Mouse (Mus musculus) forebrain, embryonic 13.5 days (tissue): ENCODE results near the gene Grwd1. TPM values are rescaled to one million over a fixed set of nuclear protein-coding genes. Genes with fewer than 3 reads are reported as not detected.
"Not testable (repeated sequence)": the region's sequence is repeated elsewhere in the genome, so short reads cannot be mapped to it uniquely, and the experiment has no call there.

Experiments used
- ATAC-seq: fragments of 200-750 bp; cut with Nextera tagmentation; 2 replicates; pipeline ENCODE4 v1.8.0; 2017
- H3K27ac ChIP-seq: fragments of 300-500 bp; sonication (generic); 2 replicates; pipeline ENCODE4 v1.5.1; 2015; ENCODE audit warnings: inconsistent platforms, mild to moderate bottlenecking, moderate library complexity
- H3K27me3 ChIP-seq: fragments of 300-500 bp; sonication (generic); 2 replicates; pipeline ENCODE4 v1.6.1; 2015; ENCODE audit warnings: mild to moderate bottlenecking, inconsistent platforms
- H3K36me3 ChIP-seq: fragments of 300-500 bp; sonication (generic); 2 replicates; pipeline ENCODE4 v1.6.1; 2015; ENCODE audit warnings: mild to moderate bottlenecking, inconsistent platforms; ENCODE audit not compliant: poor library complexity, severe bottlenecking
- H3K4me1 ChIP-seq: fragments of 300-500 bp; sonication (generic); 2 replicates; pipeline ENCODE4 v1.6.1; 2015; ENCODE audit warnings: inconsistent platforms
- H3K4me2 ChIP-seq: fragments of 300-500 bp; sonication (generic); 2 replicates; pipeline ENCODE4 v1.6.1; 2015; ENCODE audit warnings: inconsistent platforms, mild to moderate bottlenecking, moderate library complexity
- H3K4me3 ChIP-seq: fragments of 300-500 bp; sonication (generic); 2 replicates; pipeline ENCODE4 v1.5.1; 2015; ENCODE audit warnings: mild to moderate bottlenecking, inconsistent platforms
- H3K9ac ChIP-seq: fragments of 300-500 bp; sonication (generic); 2 replicates; pipeline ENCODE4 v1.6.1; 2015; ENCODE audit warnings: mild to moderate bottlenecking, inconsistent platforms
- H3K9me3 ChIP-seq: fragments of 300-500 bp; sonication (generic); replicated peaks from 2 replicates; pipeline ENCODE4 v1.6.1; 2016; ENCODE audit warnings: inconsistent platforms
- WGBS: fragments of 180-500 bp; shearing (Covaris S2); methylation state at CpG from one replicate; pipeline ENCODE4 v1.1.7; 2015; 5-methylcytosine and 5-hydroxymethylcytosine counted together
- polyA plus RNA-seq: library from polyadenylated mRNA; unstranded; fragments of >200 nt; fragmentation: Nextera tagmentation; extraction: Ambion mirVana; gene quantifications from 2 replicates; pipeline ENCODE4 v1.2.1, GENCODE M21; 2015

Grwd1 gene
- 49.2 and 53.6 TPM in 2 replicates for polyA plus RNA-seq

DNA sequence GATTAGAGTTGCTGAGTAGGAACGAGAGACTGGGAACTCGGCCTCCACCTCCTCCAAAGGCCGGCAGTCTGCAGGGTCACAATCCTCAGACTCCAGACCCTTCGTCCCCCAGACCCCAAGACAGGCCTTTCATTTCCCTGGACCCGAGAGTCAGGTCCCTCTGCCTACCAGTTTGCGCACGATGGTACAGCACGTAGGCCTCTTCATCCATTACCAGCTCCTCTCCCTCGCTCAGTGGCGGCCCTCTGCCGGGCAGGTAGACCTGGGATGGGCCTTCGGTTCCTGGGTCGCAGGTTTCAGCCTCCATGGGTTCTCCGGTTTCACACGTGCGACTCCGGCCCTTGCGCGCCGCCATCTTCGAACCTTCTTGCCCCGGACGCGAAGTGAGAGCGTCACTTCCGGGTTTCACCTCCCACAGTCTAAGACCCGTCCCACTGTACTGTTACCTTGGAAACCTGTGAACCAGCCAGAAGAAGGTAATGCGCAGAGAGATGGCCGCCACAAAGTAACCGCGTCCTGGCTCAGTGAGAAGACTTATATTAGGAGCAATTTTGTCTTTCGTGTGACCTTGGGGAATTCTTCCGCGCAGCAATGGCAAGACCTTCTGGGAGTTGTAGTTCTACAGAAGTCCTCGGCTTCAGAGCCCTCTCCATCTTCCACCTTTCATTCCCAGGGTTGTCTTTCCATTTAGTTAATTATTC is at the start of gene Grwd1:
TSS of gene Grwd1 (minus strand) at position 518 of the 701 bp plus-strand sequence.
- peak within 1 kb of the TSS; percentile 87 for H3K4me2 ChIP-seq
- peak within 1 kb of the TSS; percentile 90 for H3K4me3 ChIP-seq
- H3K9me3 ChIP-seq, result no peaks in the 10 kb centered on the region
- under 1% methylated on average over 35 of the region's 35 CpGs for WGBS
- H3K9ac ChIP-seq, result peak within 1 kb of the TSS; percentile 70
- peaks cover 29% of the 10 kb centered on the region for H3K4me1 ChIP-seq
- peak within 1 kb of the TSS; percentile 74 for H3K27ac ChIP-seq
- peak; percentile 94 for ATAC-seq
- H3K36me3 ChIP-seq, result peaks cover 42% of the 10 kb centered on the region
- peaks cover 44% of the 10 kb centered on the region for H3K27me3 ChIP-seq

DNA sequence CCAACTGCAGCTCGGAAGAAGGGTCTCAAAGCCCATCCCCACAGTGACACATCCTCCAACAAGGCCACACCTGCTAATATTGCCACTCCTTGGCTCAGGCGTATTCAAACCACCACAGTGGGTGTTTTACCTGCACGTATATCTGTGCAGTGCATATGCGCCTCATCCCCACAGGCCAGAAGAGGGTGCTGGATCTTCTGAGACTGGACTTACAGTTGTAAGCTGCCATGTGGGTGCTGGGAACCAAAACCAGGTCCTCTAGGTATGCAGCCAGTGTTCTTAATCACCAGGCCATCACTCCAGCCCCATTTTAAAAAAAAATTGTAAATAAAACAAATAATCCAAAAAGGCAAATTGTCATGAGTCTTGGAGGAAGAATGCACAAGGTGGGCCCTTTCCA is 49.8 kb upstream of the Grwd1 start:
- H3K4me1 ChIP-seq, result no peaks in the 10 kb centered on the region
- no peak overlapping the region for H3K9ac ChIP-seq
- no peak overlapping the region for H3K4me2 ChIP-seq
- no peaks in the 10 kb centered on the region for H3K9me3 ChIP-seq
- WGBS, result 97% methylated on average over 4 of the region's 4 CpGs
- H3K27ac ChIP-seq, result no peak overlapping the region
- H3K36me3 ChIP-seq, result peaks cover 96% of the 10 kb centered on the region
- H3K4me3 ChIP-seq, result no peak overlapping the region
- ATAC-seq, result no peak
- no peaks in the 10 kb centered on the region for H3K27me3 ChIP-seq

DNA sequence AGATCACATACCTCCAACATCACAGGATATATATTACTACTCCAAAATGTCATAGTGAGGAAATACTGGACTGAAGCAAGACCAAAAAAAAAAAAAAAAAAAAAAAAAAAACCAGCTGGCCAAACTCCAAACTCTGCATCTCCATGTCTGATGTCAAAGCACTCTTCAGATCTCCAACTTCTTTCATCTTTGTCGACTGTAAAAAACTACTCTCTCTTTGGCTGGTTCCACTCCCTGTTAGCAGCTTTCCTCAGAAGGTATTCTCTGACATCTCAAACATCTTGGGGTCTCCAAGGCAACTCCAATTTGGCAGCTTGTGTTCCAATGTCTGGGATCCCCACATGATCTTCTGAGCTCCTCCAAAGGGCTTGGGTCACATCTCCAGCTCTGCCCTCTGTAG is 47.5 kb upstream of the Grwd1 start, which contains the start of gene Grin2d:
TSS of gene Grin2d (minus strand) at position 101 of the 400 bp plus-strand sequence.
- H3K4me2 ChIP-seq, H3K27me3 ChIP-seq, H3K27ac ChIP-seq, H3K9me3 ChIP-seq, H3K4me3 ChIP-seq, ATAC-seq, H3K9ac ChIP-seq: not testable (repeated sequence)
- Histone ChIP-seq H3K4me1 (peaks cover 18% of the 10 kb centered on the region), H3K36me3 (peaks cover 88% of the 10 kb centered on the region)
- 96% methylated on average over 1 of the region's 1 CpGs for WGBS

DNA sequence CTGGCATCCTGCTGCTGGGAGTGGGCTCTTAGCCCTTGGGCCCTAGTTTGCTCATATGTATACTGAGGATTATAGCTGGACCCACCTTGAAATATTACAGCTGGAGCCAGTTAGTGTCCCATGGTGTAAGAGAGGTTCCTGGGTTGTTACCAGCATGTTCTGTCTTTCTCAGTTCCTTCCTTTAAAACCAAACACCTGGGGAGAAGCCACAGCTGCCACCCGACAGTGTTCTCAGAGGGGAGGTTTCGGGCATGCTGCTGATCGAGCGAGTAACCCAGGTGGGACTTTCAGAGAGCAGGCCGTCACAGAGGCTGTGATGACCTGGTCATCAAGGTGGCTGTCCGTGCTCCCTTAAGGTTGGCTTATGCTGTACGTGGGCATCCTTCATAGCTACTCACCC is 46.2 kb upstream of the Grwd1 start:
- ATAC-seq, result no peak
- Histone ChIP-seq H3K9me3 (no peaks in the 10 kb centered on the region), H3K36me3 (peaks cover 74% of the 10 kb centered on the region), H3K4me3 (no peak overlapping the region), H3K4me1 (peaks cover 18% of the 10 kb centered on the region), H3K9ac (no peak overlapping the region), H3K4me2 (no peak overlapping the region), H3K27me3 (no peaks in the 10 kb centered on the region), H3K27ac (no peak overlapping the region)
- 95% methylated on average over 7 of the region's 7 CpGs for WGBS

DNA sequence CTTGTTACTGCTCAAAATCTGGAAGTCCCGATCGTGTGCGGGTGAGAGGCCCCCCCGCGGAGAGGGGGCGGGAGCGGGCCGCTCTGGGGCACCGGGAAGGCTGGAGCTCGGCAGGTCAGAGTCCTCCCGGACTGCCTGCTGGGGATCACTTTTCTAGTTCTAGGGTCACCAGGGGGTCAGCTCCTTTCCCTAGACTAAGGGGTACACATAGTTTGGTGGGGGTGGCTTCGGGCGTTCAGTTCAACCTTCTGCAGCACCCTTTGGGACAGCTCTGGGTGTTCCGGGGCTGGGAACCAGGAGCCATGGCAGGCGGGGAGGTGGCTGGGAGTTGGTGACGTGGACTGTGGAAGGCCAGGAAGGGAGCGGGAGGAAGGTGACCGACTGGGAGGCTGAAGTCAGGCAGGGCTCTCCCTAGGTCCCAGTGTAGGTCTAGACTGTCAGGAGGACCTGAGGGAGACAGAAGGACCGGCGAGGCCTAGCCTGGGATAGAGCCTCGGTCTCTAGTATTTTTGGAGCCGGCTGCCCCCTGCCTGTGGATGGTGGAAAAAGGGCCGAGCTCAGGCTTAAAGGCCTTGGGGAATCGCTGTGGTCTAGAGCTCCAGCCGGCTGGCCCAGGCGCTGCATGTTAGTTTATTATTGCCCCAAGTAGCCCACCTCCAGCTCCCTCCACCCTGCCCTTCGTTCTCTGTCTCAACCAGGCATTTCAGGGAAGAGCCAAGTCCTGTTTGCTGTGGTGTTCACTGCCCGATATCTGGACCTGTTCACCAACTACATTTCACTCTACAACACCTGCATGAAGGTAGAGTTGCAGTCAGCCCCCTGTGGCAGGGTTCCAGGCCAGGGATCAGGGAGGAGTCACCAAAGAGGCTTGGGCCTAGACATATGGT is 42.6 kb upstream of the Grwd1 start:
- peak overlapping the region; percentile 86 for H3K4me3 ChIP-seq
- WGBS, result 2% methylated on average over 28 of the region's 28 CpGs
- peak; percentile 46 for ATAC-seq

DNA sequence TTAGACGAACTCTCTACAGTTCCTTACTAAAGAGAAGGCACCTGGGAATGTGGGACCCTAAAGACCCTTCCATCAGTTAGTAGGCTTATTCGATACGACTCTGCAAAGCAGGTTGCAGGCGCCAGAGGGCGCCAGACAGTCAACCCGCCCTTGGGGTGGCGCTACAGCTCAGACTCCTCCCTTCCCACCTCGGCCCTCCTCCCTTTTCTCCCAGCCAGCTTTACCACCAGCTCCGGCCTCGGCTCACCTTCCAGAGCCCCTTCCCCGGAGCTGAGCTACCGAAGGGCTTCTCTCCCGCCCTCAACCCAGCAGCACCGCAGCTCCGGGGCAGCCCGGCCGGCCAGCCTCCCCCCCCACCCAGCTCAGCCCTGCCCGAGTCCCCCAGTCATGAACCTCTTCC is 41.9 kb upstream of the Grwd1 start, which contains the start of gene Kdelr1:
TSS of gene Kdelr1 (plus strand) at position 149 of the 400 bp plus-strand sequence.
- peaks cover 35% of the 10 kb centered on the region for H3K36me3 ChIP-seq
- H3K4me3 ChIP-seq, result peak within 1 kb of the TSS; percentile 86
- H3K4me2 ChIP-seq, result peak within 1 kb of the TSS; percentile 92
- peaks cover 40% of the 10 kb centered on the region for H3K27me3 ChIP-seq
- H3K9me3 ChIP-seq, result no peaks in the 10 kb centered on the region
- H3K27ac ChIP-seq, result peak within 1 kb of the TSS; percentile 83
- WGBS, result under 1% methylated on average over 15 of the region's 18 CpGs
- H3K9ac ChIP-seq, result peak within 1 kb of the TSS; percentile 97
- ATAC-seq, result peak; percentile 84
- peaks cover 50% of the 10 kb centered on the region for H3K4me1 ChIP-seq

More for the DNA sequence above, 42.6 kb upstream of the Grwd1 start:
- Histone ChIP-seq H3K36me3 (peaks cover 39% of the 10 kb centered on the region), H3K4me2 (peak overlapping the region; percentile 92), H3K27me3 (peaks cover 35% of the 10 kb centered on the region), H3K4me1 (peaks cover 43% of the 10 kb centered on the region), H3K9ac (peak overlapping the region; percentile 97), H3K9me3 (no peaks in the 10 kb centered on the region), H3K27ac (peak overlapping the region; percentile 83)

DNA sequence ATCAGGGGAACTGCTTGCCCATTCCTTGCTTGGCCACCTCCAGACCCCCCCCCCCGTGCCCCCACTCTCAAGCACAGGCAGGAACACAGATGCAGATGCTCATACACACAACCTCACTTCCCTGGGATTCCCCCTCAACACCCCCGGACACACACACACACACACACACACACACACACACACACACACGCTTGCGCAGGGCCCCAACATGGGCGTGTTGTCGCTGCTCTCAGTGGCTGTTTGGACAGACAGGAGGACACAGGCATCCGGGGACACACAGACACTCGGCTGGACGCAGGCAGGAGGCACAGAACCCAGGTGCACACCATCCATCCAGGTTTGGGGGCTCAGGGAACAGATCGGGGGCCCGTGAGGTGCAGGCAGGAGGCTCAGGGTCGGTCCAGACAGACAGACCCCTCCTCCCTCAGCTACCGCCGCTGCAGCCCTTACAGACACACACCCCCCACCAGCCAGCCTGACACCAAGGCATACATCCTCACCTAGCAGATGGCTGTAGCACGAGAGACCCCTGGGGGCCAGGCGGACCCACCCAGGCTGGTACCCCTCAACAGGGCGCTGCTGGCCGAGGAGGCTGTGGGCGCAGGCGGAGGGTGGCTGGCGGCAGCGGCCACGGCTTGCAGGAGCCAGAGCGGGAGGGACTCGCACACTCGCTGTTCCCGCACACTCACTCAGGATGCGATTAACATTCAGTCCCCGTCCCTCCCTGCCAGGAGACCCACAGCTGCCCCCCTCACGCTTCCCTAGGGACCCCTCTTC is 39.7 kb upstream of the Grwd1 start:
- Histone ChIP-seq H3K9me3 (no peaks in the 10 kb centered on the region), H3K4me1 (peaks cover 63% of the 10 kb centered on the region), H3K27ac (no peak overlapping the region), H3K9ac (peak overlapping the region; percentile 66), H3K27me3 (peaks cover 46% of the 10 kb centered on the region), H3K4me2 (peak overlapping the region; percentile 63), H3K36me3 (peaks cover 13% of the 10 kb centered on the region), H3K4me3 (peak overlapping the region; percentile 35)
- 0% methylated on average over 24 of the region's 30 CpGs for WGBS
- ATAC-seq, result no peak

DNA sequence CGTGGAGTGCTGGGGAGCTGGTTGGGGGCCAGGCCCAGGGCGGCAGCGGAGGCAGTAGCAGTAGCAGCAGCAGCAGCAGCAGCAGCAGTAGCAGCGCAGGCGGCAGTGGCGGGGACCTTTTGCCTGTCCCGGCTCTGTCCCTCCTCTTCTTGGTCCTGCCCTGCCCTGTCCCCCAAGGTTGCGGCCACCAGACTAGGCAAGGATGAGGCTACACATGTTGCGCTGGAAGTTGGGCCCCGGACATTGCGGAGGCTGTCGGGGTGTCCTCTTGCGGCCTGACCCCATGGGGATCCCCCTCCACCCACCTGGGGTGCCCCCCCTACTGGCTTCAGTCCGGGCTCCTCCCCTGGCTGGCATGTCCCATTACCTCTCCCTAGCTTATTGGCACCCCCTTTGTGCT is 39.0 kb upstream of the Grwd1 start:
- Histone ChIP-seq H3K27me3 (peaks cover 46% of the 10 kb centered on the region), H3K4me2 (peak overlapping the region; percentile 63), H3K4me3 (peak overlapping the region; percentile 35)

DNA sequence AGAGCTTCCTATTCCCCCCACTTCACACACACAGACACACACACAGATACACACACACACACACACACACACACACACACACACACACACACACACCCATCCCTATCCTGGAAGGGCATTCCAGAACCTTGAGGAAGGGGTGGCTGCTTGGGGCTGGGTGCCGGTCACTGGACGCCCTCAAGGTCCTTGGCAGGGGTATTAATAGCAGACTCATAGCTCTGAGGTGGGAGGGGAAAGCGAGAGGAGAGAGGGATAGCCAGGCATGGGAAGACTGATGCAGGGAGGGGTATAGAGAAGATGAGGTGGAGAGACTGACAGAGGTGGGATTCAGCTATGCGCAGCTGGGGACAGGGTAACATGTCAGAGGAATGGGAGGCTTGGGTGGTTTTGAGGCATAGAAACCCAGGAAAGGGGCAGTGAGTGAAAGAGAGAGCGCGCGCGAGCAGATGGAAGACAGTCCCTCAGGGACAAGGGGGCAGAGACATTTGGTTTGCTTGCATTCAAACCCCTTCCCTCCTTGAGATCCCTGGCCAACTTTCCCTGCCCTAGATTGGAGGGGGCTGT is 38.4 kb upstream of the Grwd1 start:
- Histone ChIP-seq H3K27me3 (peaks cover 46% of the 10 kb centered on the region), H3K36me3 (peaks cover 1% of the 10 kb centered on the region; the same call in 1 of the 2 replicates), H3K4me2 (peak overlapping the region; percentile 63), H3K9ac (0 out of 2 replicates have a peak overlapping the region, but pooled peaks have one; percentile 66), H3K9me3 (no peaks in the 10 kb centered on the region), H3K4me1 (peaks cover 54% of the 10 kb centered on the region), H3K4me3 (peak overlapping the region; percentile 35; the same call in 1 of the 2 replicates), H3K27ac (no peak overlapping the region)
- ATAC-seq, result no peak
- WGBS, result 25% methylated on average over 8 of the region's 8 CpGs

More for the DNA sequence above, 39.0 kb upstream of the Grwd1 start:
- Histone ChIP-seq H3K36me3 (peaks cover 7% of the 10 kb centered on the region; the same call in 1 of the 2 replicates), H3K4me1 (peaks cover 59% of the 10 kb centered on the region), H3K9ac (peak overlapping the region; percentile 66), H3K9me3 (no peaks in the 10 kb centered on the region), H3K27ac (no peak overlapping the region)
- no peak for ATAC-seq
- WGBS, result 10% methylated on average over 12 of the region's 14 CpGs

DNA sequence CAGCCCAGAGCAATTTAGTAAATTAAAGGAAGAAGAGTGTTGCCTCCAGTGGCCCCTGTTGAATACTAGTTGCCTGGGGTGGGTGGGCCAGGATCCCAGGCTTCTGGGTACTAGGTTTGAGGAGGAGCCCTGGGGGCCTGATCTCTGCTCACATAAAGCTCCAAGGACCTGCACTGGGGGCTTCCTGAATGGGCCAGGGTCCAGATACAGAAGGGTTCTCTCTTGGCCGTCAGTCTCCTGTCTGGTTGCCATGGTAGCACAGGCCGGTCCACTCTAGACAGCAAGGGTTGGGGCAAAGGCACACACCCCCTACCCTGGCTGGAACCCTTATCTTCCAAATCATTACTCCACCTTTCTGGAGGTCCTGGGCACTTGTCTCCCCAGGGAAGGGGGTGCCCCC is 37.1 kb upstream of the Grwd1 start:
- Histone ChIP-seq H3K27me3 (peaks cover 46% of the 10 kb centered on the region), H3K9ac (peak overlapping the region; percentile 37), H3K4me3 (no peak overlapping the region), H3K36me3 (no peaks in the 10 kb centered on the region), H3K27ac (peak overlapping the region; percentile 40; the same call in 1 of the 2 replicates), H3K4me1 (peaks cover 45% of the 10 kb centered on the region), H3K4me2 (peak overlapping the region; percentile 76), H3K9me3 (no peaks in the 10 kb centered on the region)
- WGBS, result 4% methylated on average over 2 of the region's 2 CpGs
- ATAC-seq, result 0 out of 2 replicates have a peak, but pooled peaks have one; percentile 26
